Mouse (Mus musculus) Patski (cell line): Measurements from ENCODE around the gene Chat. TPM values are rescaled to one million over a fixed set of nuclear protein-coding genes. Genes with fewer than 3 reads are reported as not detected.
"Not testable (repeated sequence)": the region's sequence is repeated elsewhere in the genome, so short reads cannot be mapped to it uniquely, and the experiment has no call there.

ENCODE experiments used
- ATAC-seq: fragments of 100-300 bp; one replicate; pipeline ENCODE4 v1.8.0; 2021
- CTCF ChIA-PET: fragments of 350-600 bp; sonication (Branson Sonifier 250); formaldehyde crosslinking; loops from one replicate; lab custom pipeline; 2022; ENCODE audit warnings: inconsistent platforms; lab: Charles Lee
- POLR2A ChIA-PET: fragments of 350-600 bp; sonication (Branson Sonifier 250); formaldehyde crosslinking; loops from one replicate; lab custom pipeline; 2022; ENCODE audit warnings: antibody characterized with exemption, inconsistent platforms; lab: Charles Lee
- DNase-seq: peaks from one replicate; pipeline ENCODE4 v3.0.0-alpha.2; 2011; ENCODE audit warnings: low read depth, low spot score
- H3K27me3 ChIP-seq: fragments of 371-371 bp; one replicate; pipeline ENCODE4 v1.5.1; 2021
- CTCF ChIP-seq: fragments of 100-300 bp; IDR thresholded peaks from one replicate; pipeline ENCODE4 v1.5.1; 2021
- in situ Hi-C: fragments of 300-500 bp; cut with MboI; formaldehyde crosslinking; loops from 3 replicates; pipeline ENCODE4 v1.11.1; 2018; ENCODE audit warnings: low pct_unique_long_range_greater_than_20kb, mixed read lengths
- polyA plus RNA-seq: library from polyadenylated mRNA; unstranded; gene quantifications from one replicate; pipeline ENCODE4 v1.2.3, GENCODE M21; 2021

The Chat gene
- polyA plus RNA-seq, 1 experiment from 2014 or later = not detected

GRCm38 (mm10) chr14:32452552-32452951, 13.2 kb downstream of the Chat start:
- TF ChIP-seq CTCF = no peak
- in situ Hi-C loops = no loop called here
- ChIA-PET POLR2A (no interaction called here), CTCF (no interaction called here)
- ATAC-seq = no peak
- H3K27me3 ChIP-seq = peaks cover 23% of the 10 kb centered on the region
- no peak for DNase-seq

- in situ Hi-C loops = no loop called here
- CTCF ChIA-PET = interaction anchor here (1.5 kb wide), 1 partner anchor 10 kb away, joined by 5 read pairs; no protein-coding TSS in a partner anchor
- TF ChIP-seq CTCF = no peak
- ATAC-seq (no peak), DNase-seq (no peak)
- H3K27me3 ChIP-seq = peaks cover 18% of the 10 kb centered on the region
- POLR2A ChIA-PET = interaction anchor here (0.7 kb wide), 1 partner anchor 939 kb away, joined by 3 read pairs; no protein-coding TSS in a partner anchor
Observed at GRCm38 (mm10) chr14:32446989-32447388, 18.8 kb downstream of the Chat start.

- ChIA-PET POLR2A (no interaction called here), CTCF (no interaction called here)
- ATAC-seq (no peak), DNase-seq (no peak)
- in situ Hi-C loops = no loop called here
- no peak for TF ChIP-seq CTCF
- peaks cover 18% of the 10 kb centered on the region for H3K27me3 ChIP-seq
Observed at GRCm38 (mm10) chr14:32443446-32443845, 22.3 kb downstream of the Chat start.

- CTCF ChIA-PET = no interaction called here
- no peak for ATAC-seq
Observed at GRCm38 (mm10) chr14:32439744-32440143, 26.0 kb downstream of the Chat start.

GRCm38 (mm10) chr14:32439316-32439715, 26.5 kb downstream of the Chat start:
- no peak for TF ChIP-seq CTCF
- no peak for DNase-seq
- CTCF ChIA-PET = no interaction called here
- no peak for ATAC-seq
- POLR2A ChIA-PET = interaction anchor here (0.5 kb wide), 1 partner anchor 329 kb away, joined by 3 read pairs; no protein-coding TSS in a partner anchor
- peaks cover 9% of the 10 kb centered on the region for H3K27me3 ChIP-seq
- in situ Hi-C loops = no loop called here

More at GRCm38 (mm10) chr14:32439744-32440143, 26.0 kb downstream of the Chat start:
- no peak for DNase-seq
- POLR2A ChIA-PET = interaction anchor here (0.5 kb wide), 1 partner anchor 328 kb away, joined by 3 read pairs; no protein-coding TSS in a partner anchor
- in situ Hi-C loops = no loop called here
- peaks cover 9% of the 10 kb centered on the region for H3K27me3 ChIP-seq
- TF ChIP-seq CTCF = no peak

GRCm38 (mm10) chr14:32437352-32437793, 28.4 kb downstream of the Chat start:
- ATAC-seq = no peak
- no peak for DNase-seq
- H3K27me3 ChIP-seq = peaks cover 16% of the 10 kb centered on the region
- in situ Hi-C loops = no loop called here
- POLR2A ChIA-PET = no interaction called here
- no peak for TF ChIP-seq CTCF
- CTCF ChIA-PET = interaction anchor here (1.1 kb wide), 1 partner anchor 9 kb away, joined by 5 read pairs; no protein-coding TSS in a partner anchor

- in situ Hi-C loops = no loop called here
- no peak for TF ChIP-seq CTCF
- DNase-seq (no peak), ATAC-seq (no peak)
- ChIA-PET POLR2A (no interaction called here), CTCF (no interaction called here)
- peaks cover 35% of the 10 kb centered on the region for H3K27me3 ChIP-seq
Observed at GRCm38 (mm10) chr14:32429030-32429602, 36.7 kb downstream of the Chat start.

- ChIA-PET POLR2A (no interaction called here), CTCF (no interaction called here)
- TF ChIP-seq CTCF = no peak
- ATAC-seq (no peak), DNase-seq (no peak)
- in situ Hi-C loops = no loop called here
- peaks cover 41% of the 10 kb centered on the region for H3K27me3 ChIP-seq
Observed at GRCm38 (mm10) chr14:32423946-32424345, 41.8 kb downstream of the Chat start.

- in situ Hi-C loops = no loop called here
- H3K27me3 ChIP-seq = peaks cover 29% of the 10 kb centered on the region
- POLR2A ChIA-PET = no interaction called here
- DNase-seq (no peak), ATAC-seq (no peak)
- CTCF ChIA-PET = no interaction called here
- TF ChIP-seq CTCF = no peak
Observed at GRCm38 (mm10) chr14:32418747-32419146, 47.0 kb downstream of the Chat start.

- in situ Hi-C loops = no loop called here
- no peak for TF ChIP-seq CTCF
- DNase-seq (no peak), ATAC-seq (no peak)
- H3K27me3 ChIP-seq = peaks cover 27% of the 10 kb centered on the region
- CTCF ChIA-PET = no interaction called here
- POLR2A ChIA-PET = no interaction called here
Observed at GRCm38 (mm10) chr14:32412075-32412474, 53.7 kb downstream of the Chat start.

- DNase-seq (no peak), ATAC-seq (no peak)
Observed at GRCm38 (mm10) chr14:32410084-32410483, 55.7 kb downstream of the Chat start.

GRCm38 (mm10) chr14:32405399-32405798, 60.4 kb downstream of the Chat start:
- POLR2A ChIA-PET, DNase-seq, CTCF ChIA-PET, in situ Hi-C loops, ATAC-seq: not testable (repeated sequence)
- H3K27me3 ChIP-seq = peaks cover 36% of the 10 kb centered on the region

More at GRCm38 (mm10) chr14:32410084-32410483, 55.7 kb downstream of the Chat start:
- ChIA-PET POLR2A (no interaction called here), CTCF (no interaction called here)
- in situ Hi-C loops = no loop called here
- peaks cover 37% of the 10 kb centered on the region for H3K27me3 ChIP-seq
- TF ChIP-seq CTCF = no peak
